Mouse (Mus musculus) heart, postnatal 0 days (tissue): ENCODE measurements around the gene Serpinf2.

Experiments used
- CTCF ChIP-seq: IDR thresholded peaks from 2 replicates; pipeline ENCODE4 v1.5.1; 2016; ENCODE audit warnings: antibody characterized with exemption, control low read depth, low read depth
- EP300 ChIP-seq: IDR thresholded peaks from 2 replicates; pipeline ENCODE4 v1.6.1; 2016; ENCODE audit warnings: antibody characterized with exemption, low read depth

DNA sequence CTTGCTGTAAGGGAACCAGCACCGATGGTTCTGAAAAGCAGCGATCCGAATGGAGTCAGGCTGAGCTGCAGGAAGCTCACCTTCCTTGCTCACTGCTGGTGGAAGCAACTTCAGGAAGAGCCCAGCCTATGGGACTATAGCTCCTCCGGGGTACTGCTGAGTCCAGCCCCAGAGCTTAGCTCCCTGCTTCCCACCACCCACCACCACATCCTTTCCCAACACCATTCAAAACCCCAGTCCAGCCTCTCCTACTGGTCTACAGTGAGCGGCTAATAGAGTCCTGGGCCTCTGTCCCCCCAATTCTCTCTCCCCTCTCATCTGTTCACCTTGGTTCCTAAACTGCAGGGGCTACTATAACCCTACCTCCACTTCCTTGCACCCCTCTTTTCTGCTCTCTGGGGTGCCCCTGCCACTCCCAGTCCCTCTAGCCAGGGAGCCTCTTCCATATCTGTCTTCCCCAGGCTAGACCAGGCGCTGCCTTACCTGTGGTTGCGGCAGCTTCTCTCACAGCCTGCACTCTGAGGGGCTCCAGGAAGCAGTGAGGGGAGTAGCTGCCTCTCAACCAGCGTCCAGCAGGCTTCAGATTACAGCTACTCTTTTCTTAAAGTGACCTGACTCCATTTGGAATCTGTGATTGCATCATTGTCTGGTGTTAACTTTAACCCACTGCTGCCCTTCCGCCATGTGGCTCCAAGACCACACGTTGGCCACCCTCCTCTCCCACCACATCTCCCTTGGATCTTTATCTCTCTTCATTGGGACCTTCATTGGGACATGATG lies 17.2 kb downstream of the Serpinf2 start, which contains the start of gene Serpinf1:
- TF ChIP-seq CTCF (no peak), EP300 (no peak)
